Mouse (Mus musculus): ENCODE data around the gene Trp53. TPM values are rescaled to one million over a fixed set of nuclear protein-coding genes. Genes with fewer than 3 reads are reported as not detected.
A peak's percentile ranks its signal among the peaks of the same experiment; 100 is the strongest.
"Not testable (repeated sequence)": the region's sequence is repeated elsewhere in the genome, so short reads cannot be mapped to it uniquely, and the experiment has no call there.

Trp53 gene
- 219 and 225 TPM in 2 replicates for polyA plus RNA-seq (2016; fragmentation: Nextera tagmentation; extraction: Ambion mirVana)

DNA sequence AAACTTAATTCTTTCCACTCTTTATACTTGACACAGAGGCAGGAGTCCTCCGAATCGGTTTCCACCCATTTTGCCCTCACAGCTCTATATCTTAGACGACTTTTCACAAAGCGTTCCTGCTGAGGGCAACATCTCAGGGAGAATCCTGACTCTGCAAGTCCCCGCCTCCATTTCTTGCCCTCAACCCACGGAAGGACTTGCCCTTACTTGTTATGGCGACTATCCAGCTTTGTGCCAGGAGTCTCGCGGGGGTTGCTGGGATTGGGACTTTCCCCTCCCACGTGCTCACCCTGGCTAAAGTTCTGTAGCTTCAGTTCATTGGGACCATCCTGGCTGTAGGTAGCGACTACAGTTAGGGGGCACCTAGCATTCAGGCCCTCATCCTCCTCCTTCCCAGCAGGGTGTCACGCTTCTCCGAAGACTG is at the start of gene Trp53, which contains the start of gene Wrap53:
TSS of gene Trp53 (plus strand) at position 269 of the 424 bp plus-strand sequence.
TSS of gene Wrap53 (minus strand) at position 165 of the 424 bp plus-strand sequence.
- H3K4me1 ChIP-seq = peaks cover 44% of the 10 kb centered on the region
- WGBS = 0% methylated on average over 13 of the region's 13 CpGs
- DNase-seq (ENCODE audit: low spot score) = peak; percentile 93

DNA sequence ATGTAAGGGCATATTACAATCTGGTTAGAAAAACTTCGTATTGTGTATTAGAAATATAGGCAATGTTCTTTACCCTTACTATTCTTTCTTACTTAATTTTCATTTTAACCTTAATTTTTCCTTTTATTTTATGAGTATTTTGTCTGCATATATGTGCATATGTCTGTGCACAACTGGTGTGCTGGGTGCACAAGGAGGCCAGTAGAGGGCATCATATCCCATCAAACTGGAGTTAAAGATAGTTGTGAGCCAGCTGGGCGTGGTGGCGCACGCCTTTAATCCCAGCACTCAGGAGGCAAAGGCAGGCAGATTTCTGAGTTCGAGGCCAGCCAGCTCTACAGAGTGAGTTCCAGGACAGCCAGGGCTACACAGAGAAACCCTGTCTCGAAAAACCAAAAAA is 49.4 kb upstream of the Trp53 start:
- H3K4me1 ChIP-seq = peaks cover 22% of the 10 kb centered on the region
- not testable (repeated sequence) for H3K36me3 ChIP-seq (replicated peaks); H3K4me3 ChIP-seq; H3K27ac ChIP-seq (replicated peaks); DNase-seq (ENCODE audit: low spot score); H3K27me3 ChIP-seq (replicated peaks; ENCODE audit: low read depth, poor library complexity, severe bottlenecking); H3K9me3 ChIP-seq
- WGBS = 86% methylated on average over 6 of the region's 6 CpGs

More for the DNA sequence above, at the start of gene Trp53, which contains the start of gene Wrap53:
- Histone ChIP-seq H3K9me3 (no peaks in the 10 kb centered on the region), H3K4me3 (peak within 1 kb of the TSS; percentile 91), H3K27ac (replicated peaks) (peak within 1 kb of the TSS; percentile 93), H3K36me3 (replicated peaks) (peaks cover 51% of the 10 kb centered on the region), H3K27me3 (replicated peaks; ENCODE audit: low read depth, poor library complexity, severe bottlenecking) (no peaks in the 10 kb centered on the region)

DNA sequence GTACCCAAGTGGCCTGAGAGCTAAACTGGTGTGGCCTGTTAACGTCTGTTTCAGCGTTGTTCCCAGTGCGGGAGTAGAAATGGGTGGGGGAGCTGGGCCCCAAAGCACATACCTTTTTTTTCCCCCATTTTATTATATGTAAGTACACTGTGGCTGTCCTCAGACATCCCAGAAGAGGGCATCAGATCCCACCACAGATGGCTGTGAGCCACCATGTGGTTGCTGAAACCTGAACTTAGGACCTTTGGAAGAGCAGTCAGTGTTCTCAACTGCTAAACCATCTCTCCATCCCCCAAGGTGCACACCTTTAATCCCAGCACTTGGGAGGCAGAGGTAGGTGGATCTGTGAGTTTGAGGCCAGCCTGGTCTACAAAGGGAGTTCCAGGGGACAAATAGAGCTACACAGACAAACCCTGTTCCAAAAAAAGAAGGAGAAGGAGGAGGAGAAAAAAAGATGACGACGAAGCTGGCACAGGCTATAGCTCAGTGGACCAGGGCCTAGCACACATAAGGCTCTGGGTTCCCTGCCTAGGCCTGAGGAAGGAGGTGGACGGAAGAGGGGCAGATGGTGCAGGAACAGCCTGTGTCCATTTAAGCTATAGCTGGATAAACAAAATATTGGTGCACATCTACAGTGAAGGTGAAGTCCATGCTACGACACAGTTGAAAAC is 47.5 kb upstream of the Trp53 start:
- no peak for DNase-seq (ENCODE audit: low spot score)
- Histone ChIP-seq H3K4me1 (peaks cover 11% of the 10 kb centered on the region), H3K27me3 (replicated peaks; ENCODE audit: low read depth, poor library complexity, severe bottlenecking) (no peaks in the 10 kb centered on the region), H3K36me3 (replicated peaks) (no peaks in the 10 kb centered on the region), H3K9me3 (no peaks in the 10 kb centered on the region), H3K27ac (replicated peaks) (0 out of 2 replicates have a peak overlapping the region, but pooled peaks have one; percentile 8), H3K4me3 (no peak overlapping the region)
- WGBS = 81% methylated on average over 7 of the region's 7 CpGs

DNA sequence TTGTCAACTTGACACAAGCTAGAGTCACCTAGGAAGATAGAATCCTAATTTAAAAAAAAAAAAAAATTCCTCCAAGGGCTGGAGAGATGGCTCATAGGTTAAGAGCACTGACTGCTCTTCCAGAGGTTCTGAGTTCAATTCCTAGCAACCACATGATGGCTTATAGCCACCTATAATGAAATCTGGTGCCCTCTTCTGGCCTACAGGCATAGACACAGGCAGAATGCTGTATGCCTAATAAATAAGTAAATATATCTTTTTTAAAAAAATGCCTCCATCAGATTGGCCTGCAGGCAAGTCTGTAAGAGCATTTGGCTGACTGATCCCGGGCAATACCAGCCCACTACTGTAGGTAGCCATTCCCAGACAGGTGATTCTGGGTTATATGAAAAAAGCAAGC is 45.2 kb upstream of the Trp53 start:
- no peaks in the 10 kb centered on the region for H3K9me3 ChIP-seq
- peaks cover 23% of the 10 kb centered on the region for H3K4me1 ChIP-seq
- no peaks in the 10 kb centered on the region for H3K27me3 ChIP-seq (replicated peaks; ENCODE audit: low read depth, poor library complexity, severe bottlenecking)
- no peak overlapping the region for H3K4me3 ChIP-seq
- WGBS = 75% methylated on average over 1 of the region's 1 CpGs
- H3K36me3 ChIP-seq (replicated peaks) = no peaks in the 10 kb centered on the region
- H3K27ac ChIP-seq (replicated peaks) = no peak overlapping the region
- no peak for DNase-seq (ENCODE audit: low spot score)

DNA sequence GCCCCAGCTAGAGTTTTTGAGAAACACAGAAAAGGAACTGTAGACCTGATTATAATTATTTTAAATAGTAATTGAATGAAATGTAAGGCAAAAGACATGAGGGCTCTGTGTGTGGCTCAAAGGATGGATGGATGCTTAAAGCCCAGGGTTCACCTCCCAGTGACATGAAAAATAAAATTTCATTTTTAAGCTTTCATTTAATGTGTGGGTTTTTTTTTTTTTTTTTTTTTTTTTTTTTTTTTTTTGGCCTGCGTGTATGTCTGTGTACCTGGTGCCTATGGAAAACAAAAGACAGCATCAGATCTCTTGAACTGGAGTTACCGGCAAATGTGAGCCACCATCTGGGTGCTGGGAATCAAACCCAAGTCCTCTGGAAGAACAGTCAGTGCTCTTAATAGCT is 39.5 kb upstream of the Trp53 start:
- peaks cover 34% of the 10 kb centered on the region for H3K4me1 ChIP-seq
- H3K4me3 ChIP-seq = no peak overlapping the region
- 95% methylated on average over 2 of the region's 2 CpGs for WGBS
- no peaks in the 10 kb centered on the region for H3K27me3 ChIP-seq (replicated peaks; ENCODE audit: low read depth, poor library complexity, severe bottlenecking)
- no peak for DNase-seq (ENCODE audit: low spot score)
- no peaks in the 10 kb centered on the region for H3K9me3 ChIP-seq
- H3K27ac ChIP-seq (replicated peaks) = no peak overlapping the region
- H3K36me3 ChIP-seq (replicated peaks) = no peaks in the 10 kb centered on the region

DNA sequence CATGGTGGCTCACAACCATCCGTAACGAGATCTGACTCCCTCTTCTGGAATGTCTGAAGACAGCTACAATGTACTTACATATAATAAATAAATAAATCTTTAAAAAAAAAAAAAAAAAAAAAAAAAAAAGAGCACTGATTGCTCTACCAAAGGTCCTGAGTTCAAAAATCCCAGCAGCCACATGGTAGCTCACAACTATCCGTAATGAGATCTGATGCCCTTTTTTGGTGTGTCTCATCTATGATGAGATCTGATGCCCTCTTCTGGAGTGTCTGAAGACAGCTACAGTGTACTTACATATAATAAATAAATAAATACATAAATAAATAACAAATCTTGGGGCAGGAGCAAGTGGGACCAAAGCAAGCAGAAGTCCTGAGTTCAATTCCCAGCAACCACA is 38.4 kb upstream of the Trp53 start:
- H3K4me3 ChIP-seq; H3K36me3 ChIP-seq (replicated peaks); H3K27ac ChIP-seq (replicated peaks); H3K27me3 ChIP-seq (replicated peaks; ENCODE audit: low read depth, poor library complexity, severe bottlenecking); DNase-seq (ENCODE audit: low spot score); H3K9me3 ChIP-seq: not testable (repeated sequence)
- WGBS = 42% methylated on average over 2 of the region's 3 CpGs
- H3K4me1 ChIP-seq = peaks cover 40% of the 10 kb centered on the region

DNA sequence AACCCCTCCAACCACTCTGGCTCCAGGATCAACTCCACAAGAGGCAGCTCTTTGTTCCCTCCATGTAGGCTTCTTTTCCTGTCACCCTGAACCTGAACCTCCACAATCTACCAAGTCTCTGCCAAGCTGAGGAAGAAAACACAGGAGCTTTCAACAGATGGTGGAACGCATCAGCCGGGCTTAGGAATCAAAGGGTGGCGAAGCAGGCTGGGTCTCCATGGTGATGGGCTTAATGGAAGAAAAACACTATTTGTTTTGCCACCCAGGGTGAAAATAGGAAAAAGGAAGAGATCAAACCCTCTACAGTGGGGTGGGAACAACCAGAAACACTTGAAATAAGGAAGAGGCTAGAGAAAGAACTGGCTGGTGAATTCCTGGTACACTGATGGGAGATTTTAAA is 36.6 kb upstream of the Trp53 start:
- H3K4me3 ChIP-seq = 0 out of 2 replicates have a peak overlapping the region, but pooled peaks have one; percentile 1

DNA sequence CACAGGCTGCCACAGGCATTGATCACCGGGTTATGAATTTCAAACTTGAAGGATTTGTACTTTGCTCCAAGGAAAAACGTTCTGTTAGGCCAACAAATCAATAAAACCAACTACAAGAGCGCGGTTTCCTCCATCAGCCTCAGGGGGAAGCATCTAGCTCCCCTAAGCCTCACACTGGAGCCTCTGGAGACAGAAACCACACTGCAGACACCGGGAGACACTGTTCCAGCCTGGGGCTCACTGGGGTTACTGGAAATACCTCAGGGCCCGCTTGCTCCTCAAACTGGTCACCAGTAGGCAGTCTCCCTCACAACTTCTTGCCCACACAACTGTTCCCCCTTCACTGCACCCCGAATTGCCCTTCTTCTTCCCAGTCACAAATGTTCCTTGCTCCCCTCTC is 34.2 kb upstream of the Trp53 start:
- Histone ChIP-seq H3K9me3 (no peaks in the 10 kb centered on the region), H3K4me3 (peak overlapping the region; percentile 63), H3K36me3 (replicated peaks) (no peaks in the 10 kb centered on the region), H3K27me3 (replicated peaks; ENCODE audit: low read depth, poor library complexity, severe bottlenecking) (peaks cover 29% of the 10 kb centered on the region), H3K27ac (replicated peaks) (peak overlapping the region; percentile 92), H3K4me1 (peaks cover 57% of the 10 kb centered on the region)
- WGBS = 15% methylated on average over 7 of the region's 7 CpGs
- no peak for DNase-seq (ENCODE audit: low spot score)

More for the DNA sequence above, 36.6 kb upstream of the Trp53 start:
- H3K27ac ChIP-seq (replicated peaks) = no peak overlapping the region
- H3K27me3 ChIP-seq (replicated peaks; ENCODE audit: low read depth, poor library complexity, severe bottlenecking) = peaks cover 11% of the 10 kb centered on the region
- no peak for DNase-seq (ENCODE audit: low spot score)
- H3K36me3 ChIP-seq (replicated peaks) = no peaks in the 10 kb centered on the region
- H3K9me3 ChIP-seq = no peaks in the 10 kb centered on the region
- WGBS = 44% methylated on average over 3 of the region's 3 CpGs
- peaks cover 50% of the 10 kb centered on the region for H3K4me1 ChIP-seq

DNA sequence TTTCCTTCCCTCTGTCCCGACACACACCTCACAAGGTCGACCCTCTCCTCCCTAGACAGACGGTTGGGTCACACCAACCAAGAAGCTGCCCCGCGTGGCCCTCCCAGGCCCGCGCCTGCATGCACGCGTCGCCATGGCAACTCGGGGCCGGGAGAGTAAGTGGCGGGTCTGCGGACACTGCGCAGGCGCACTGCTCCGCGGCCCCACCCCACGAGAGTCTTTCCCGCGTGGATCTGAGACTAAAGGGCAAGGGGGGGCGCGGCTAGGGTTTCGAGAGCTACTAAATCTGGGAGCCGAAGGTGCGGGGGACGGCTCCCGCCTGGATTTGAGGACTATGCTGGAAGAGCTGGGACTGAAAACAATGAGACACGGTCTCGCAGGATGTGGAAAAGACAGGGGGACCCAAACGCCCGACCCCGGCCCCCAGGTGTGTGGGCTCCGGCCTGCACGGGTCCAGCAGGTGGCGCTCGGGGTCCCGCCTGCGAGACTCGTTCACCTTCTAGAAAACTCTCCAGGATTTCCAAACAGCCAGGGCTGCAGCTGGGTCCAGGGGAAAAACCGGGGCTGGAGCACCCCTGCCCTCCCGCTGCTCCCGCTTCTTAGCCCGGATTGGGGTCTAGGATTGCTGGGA is 33.6 kb upstream of the Trp53 start:
- H3K4me1 ChIP-seq = peaks cover 57% of the 10 kb centered on the region
- peaks cover 29% of the 10 kb centered on the region for H3K27me3 ChIP-seq (replicated peaks; ENCODE audit: low read depth, poor library complexity, severe bottlenecking)
- WGBS = under 1% methylated on average over 44 of the region's 44 CpGs
- DNase-seq (ENCODE audit: low spot score) = peak; percentile 90
- no peaks in the 10 kb centered on the region for H3K9me3 ChIP-seq
- peak overlapping the region; percentile 63 for H3K4me3 ChIP-seq
- H3K36me3 ChIP-seq (replicated peaks) = no peaks in the 10 kb centered on the region
- peak overlapping the region; percentile 92 for H3K27ac ChIP-seq (replicated peaks)

DNA sequence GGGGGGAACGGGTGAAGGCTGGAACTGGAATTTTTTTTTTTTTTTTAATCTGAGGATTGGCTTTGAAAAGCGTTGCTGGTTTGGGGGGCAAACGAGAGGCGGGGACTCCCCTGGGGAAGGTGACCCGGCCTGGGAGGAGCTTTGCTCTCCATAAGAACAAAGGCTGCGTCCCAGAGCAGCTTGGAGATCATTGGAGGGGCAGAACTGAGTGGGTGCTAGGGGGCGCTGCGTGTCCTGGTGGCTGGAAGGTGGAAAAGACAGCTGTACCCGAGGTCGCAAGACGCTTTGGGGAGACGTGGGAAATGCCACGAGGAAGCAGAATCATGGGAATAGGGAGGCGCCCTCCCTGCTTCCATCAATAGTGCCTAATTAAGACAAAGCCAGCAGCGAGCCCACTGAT is 33.1 kb upstream of the Trp53 start:
- 5% methylated on average over 15 of the region's 15 CpGs for WGBS
- Histone ChIP-seq H3K27ac (replicated peaks) (peak overlapping the region; percentile 92), H3K4me3 (peak overlapping the region; percentile 63), H3K27me3 (replicated peaks; ENCODE audit: low read depth, poor library complexity, severe bottlenecking) (peaks cover 29% of the 10 kb centered on the region), H3K9me3 (no peaks in the 10 kb centered on the region), H3K4me1 (peaks cover 57% of the 10 kb centered on the region), H3K36me3 (replicated peaks) (no peaks in the 10 kb centered on the region)
- no peak for DNase-seq (ENCODE audit: low spot score)

DNA sequence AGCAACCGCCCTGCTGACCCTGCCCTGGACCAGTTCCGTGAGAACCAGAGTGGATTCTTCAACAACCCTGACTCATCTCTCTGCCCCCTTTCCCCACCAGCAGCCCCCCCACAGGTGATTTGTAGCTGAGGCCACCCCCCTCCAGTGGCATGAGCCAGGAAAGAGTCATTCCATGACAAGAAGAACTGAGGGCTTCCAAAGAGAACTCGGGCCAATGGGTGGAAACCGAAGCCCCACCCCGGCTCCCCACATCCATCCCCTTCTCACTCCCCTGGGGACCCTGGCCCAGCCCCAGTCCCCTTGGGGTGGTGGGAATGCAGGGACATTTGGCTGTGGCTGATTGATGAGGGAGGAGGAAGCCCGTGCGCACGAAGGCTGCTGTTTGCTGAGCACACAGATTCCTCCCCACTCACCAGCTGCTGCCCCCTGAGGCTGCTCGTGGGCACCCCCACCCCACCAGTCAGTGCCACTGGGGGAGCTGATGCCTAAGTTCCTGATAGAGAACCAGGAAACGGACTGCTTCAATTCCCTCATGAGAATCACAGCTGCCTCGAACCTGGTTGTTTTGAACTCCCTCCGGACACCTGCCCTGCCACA is 31.0 kb upstream of the Trp53 start, which contains the start of gene Dnah2:
TSS of gene Dnah2 (minus strand) at position 51 of the 597 bp plus-strand sequence.
- 0 out of 2 replicates have a peak within 1 kb of the TSS, but pooled peaks have one; percentile 63 for H3K4me3 ChIP-seq
- peak within 1 kb of the TSS; percentile 57; the same call in 1 of the 2 replicates for H3K27ac ChIP-seq (replicated peaks)
- peaks cover 67% of the 10 kb centered on the region for H3K4me1 ChIP-seq

DNA sequence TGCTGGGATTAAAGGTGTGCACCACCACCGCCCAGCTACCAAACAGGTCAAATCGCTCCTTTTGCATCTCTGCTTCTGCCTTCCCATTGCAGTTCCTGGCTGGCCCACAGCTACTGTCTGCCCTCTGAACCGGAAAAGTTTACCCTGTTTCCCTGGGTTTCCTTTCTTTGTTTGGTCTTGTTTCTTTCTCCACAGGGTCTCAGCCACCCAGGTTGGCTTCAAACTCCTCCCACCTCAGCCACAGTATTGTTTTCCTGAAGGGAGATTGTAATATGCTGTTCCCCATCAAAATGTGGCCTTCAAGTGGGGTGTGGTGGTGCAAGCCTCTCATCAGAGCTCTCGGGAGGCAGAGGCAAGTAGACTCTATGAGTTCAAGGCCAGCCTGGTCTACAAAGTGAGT is 28.8 kb upstream of the Trp53 start:
- 70% methylated on average over 4 of the region's 4 CpGs for WGBS
- Histone ChIP-seq H3K4me1 (peaks cover 75% of the 10 kb centered on the region), H3K27ac (replicated peaks) (no peak overlapping the region)

More for the DNA sequence above, 31.0 kb upstream of the Trp53 start, which contains the start of gene Dnah2:
- H3K9me3 ChIP-seq = no peaks in the 10 kb centered on the region
- WGBS = 49% methylated on average over 12 of the region's 12 CpGs
- H3K36me3 ChIP-seq (replicated peaks) = peaks cover 1% of the 10 kb centered on the region
- peaks cover 29% of the 10 kb centered on the region for H3K27me3 ChIP-seq (replicated peaks; ENCODE audit: low read depth, poor library complexity, severe bottlenecking)
- DNase-seq (ENCODE audit: low spot score) = no peak

More for the DNA sequence above, 28.8 kb upstream of the Trp53 start:
- H3K36me3 ChIP-seq (replicated peaks) = peaks cover 23% of the 10 kb centered on the region
- no peak overlapping the region for H3K4me3 ChIP-seq
- no peak for DNase-seq (ENCODE audit: low spot score)
- no peaks in the 10 kb centered on the region for H3K9me3 ChIP-seq
- H3K27me3 ChIP-seq (replicated peaks; ENCODE audit: low read depth, poor library complexity, severe bottlenecking) = peaks cover 34% of the 10 kb centered on the region
